Mouse (Mus musculus) erythroblast, adult 5-6 weeks (primary cell): ENCODE results near the gene N4bp3. TPM values are rescaled to one million over a fixed set of nuclear protein-coding genes. Genes with fewer than 3 reads are reported as not detected.
A peak's percentile ranks its signal among the peaks of the same experiment; 100 is the strongest.

Experiments
- ATAC-seq: replicated peaks from 2 replicates; pipeline ENCODE4 v1.8.0; 2016; ENCODE audit warnings: moderate number of reproducible peaks, mild to moderate bottlenecking, moderate TSS enrichment, inconsistent platforms; ENCODE audit not compliant: poor library complexity, low FRiP score, severe bottlenecking
- total RNA-seq, 2 experiments: library from RNA; stranded (forward) in 1 of 2; stranded (reverse) in 1 of 2; fragments of 150-400 nt in 1 of 2; fragments of 200-764, 138-1000 nt in 1 of 2; gene quantifications; 2 replicates each; pipeline versions ENCODE4 v1.2.3 to v1.2.4; 2015 to 2017; ENCODE audit warnings: low replicate concordance in 2 of 2

The N4bp3 gene
- total RNA-seq, 2 experiments from 2014 or later = not detected

- no peak for ATAC-seq
These were observed 41.3 kb downstream of the N4bp3 start for GRCm38 (mm10) chr11:51609266-51609909.

GRCm38 (mm10) chr11:51607096-51607738 is 43.4 kb downstream of the N4bp3 start:
- peak; percentile 56 for ATAC-seq

GRCm38 (mm10) chr11:51606447-51607095 is 44.1 kb downstream of the N4bp3 start, which contains the start of gene Hnrnpab:
Gene Hnrnpab (minus strand): TSS chr11:51606847.
- ATAC-seq = peak; percentile 85

- peak; percentile 88 for ATAC-seq
These were observed 44.8 kb downstream of the N4bp3 start for GRCm38 (mm10) chr11:51605602-51606446.

GRCm38 (mm10) chr11:51602253-51602652 is 48.4 kb downstream of the N4bp3 start:
- ATAC-seq = no peak

GRCm38 (mm10) chr11:51597553-51597952 is 53.1 kb downstream of the N4bp3 start:
- no peak for ATAC-seq

- ATAC-seq = no peak
These were observed 55.1 kb downstream of the N4bp3 start for GRCm38 (mm10) chr11:51595459-51596083.

- no peak for ATAC-seq
These were observed 55.8 kb downstream of the N4bp3 start for GRCm38 (mm10) chr11:51594715-51595350.

- no peak for ATAC-seq
These were observed 56.8 kb downstream of the N4bp3 start for GRCm38 (mm10) chr11:51593849-51594248.

GRCm38 (mm10) chr11:51593368-51593767 is 57.3 kb downstream of the N4bp3 start:
- no peak for ATAC-seq

Other genes starting within 250 kb of the N4bp3 start
- 1.3 and 2.1 TPM in 2 replicates for gene Phykpl, start 66.1 kb downstream of the N4bp3 start, total RNA-seq (2015; ENCODE audit: low replicate concordance)
- gene Phykpl, start 66.1 kb downstream of the N4bp3 start, total RNA-seq (2017; ENCODE audit: low replicate concordance) = 3.1 and 5.2 TPM in 2 replicates
- 140 and 157 TPM in 2 replicates for gene Hnrnpab, start 44.0 kb downstream of the N4bp3 start, total RNA-seq (2015; ENCODE audit: low replicate concordance)
- 174 and 180 TPM in 2 replicates for gene Hnrnpab, start 44.0 kb downstream of the N4bp3 start, total RNA-seq (2017; ENCODE audit: low replicate concordance)
- gene Nhp2, start 31.1 kb downstream of the N4bp3 start, total RNA-seq (2015; ENCODE audit: low replicate concordance) = 7.5 and 27.6 TPM in 2 replicates
- 19.2 and 23.3 TPM in 2 replicates for gene Nhp2, start 31.1 kb downstream of the N4bp3 start, total RNA-seq (2017; ENCODE audit: low replicate concordance)
- gene Rmnd5b, start 14.9 kb downstream of the N4bp3 start, total RNA-seq (2015; ENCODE audit: low replicate concordance) = 17.3 and 18.6 TPM in 2 replicates
- gene Rmnd5b, start 14.9 kb downstream of the N4bp3 start, total RNA-seq (2017; ENCODE audit: low replicate concordance) = 3.6 and 3.9 TPM in 2 replicates
- 0.84 TPM in 1 of 2 replicates, not detected in the other for gene D930048N14Rik, start 112 bp upstream of the N4bp3 start, total RNA-seq (2015; ENCODE audit: low replicate concordance)
- not detected in 2 replicates for gene D930048N14Rik, start 112 bp upstream of the N4bp3 start, total RNA-seq (2017; ENCODE audit: low replicate concordance)
- 11.9 and 18.1 TPM in 2 replicates for gene 0610009B22Rik, start 38.0 kb upstream of the N4bp3 start, total RNA-seq (2015; ENCODE audit: low replicate concordance)
- 5.0 and 8.1 TPM in 2 replicates for gene 0610009B22Rik, start 38.0 kb upstream of the N4bp3 start, total RNA-seq (2017; ENCODE audit: low replicate concordance)
- 4.2 and 7.3 TPM in 2 replicates for gene Sec24a, start 112.8 kb upstream of the N4bp3 start, total RNA-seq (2015; ENCODE audit: low replicate concordance)
- 2.0 and 2.6 TPM in 2 replicates for gene Sec24a, start 112.8 kb upstream of the N4bp3 start, total RNA-seq (2017; ENCODE audit: low replicate concordance)
- 46.6 and 58.4 TPM in 2 replicates for gene Sar1b, start 112.8 kb upstream of the N4bp3 start, total RNA-seq (2015; ENCODE audit: low replicate concordance)
- 10.6 and 21.3 TPM in 2 replicates for gene Sar1b, start 112.8 kb upstream of the N4bp3 start, total RNA-seq (2017; ENCODE audit: low replicate concordance)
- 1.7 and 3.8 TPM in 2 replicates for gene Jade2, start 206.8 kb upstream of the N4bp3 start, total RNA-seq (2015; ENCODE audit: low replicate concordance)
- 2.4 and 2.6 TPM in 2 replicates for gene Jade2, start 206.8 kb upstream of the N4bp3 start, total RNA-seq (2017; ENCODE audit: low replicate concordance)